Mouse (Mus musculus) ovary, postnatal 10 days (tissue): ENCODE results near the gene Prcd.
"Not testable (repeated sequence)": the region's sequence is repeated elsewhere in the genome, so short reads cannot be mapped to it uniquely, and the experiment has no call there.

Experiments
- DNase-seq: peaks from one replicate; pipeline ENCODE4 v3.0.0; 2022; ENCODE audit warnings: low spot score

Prcd gene

DNA sequence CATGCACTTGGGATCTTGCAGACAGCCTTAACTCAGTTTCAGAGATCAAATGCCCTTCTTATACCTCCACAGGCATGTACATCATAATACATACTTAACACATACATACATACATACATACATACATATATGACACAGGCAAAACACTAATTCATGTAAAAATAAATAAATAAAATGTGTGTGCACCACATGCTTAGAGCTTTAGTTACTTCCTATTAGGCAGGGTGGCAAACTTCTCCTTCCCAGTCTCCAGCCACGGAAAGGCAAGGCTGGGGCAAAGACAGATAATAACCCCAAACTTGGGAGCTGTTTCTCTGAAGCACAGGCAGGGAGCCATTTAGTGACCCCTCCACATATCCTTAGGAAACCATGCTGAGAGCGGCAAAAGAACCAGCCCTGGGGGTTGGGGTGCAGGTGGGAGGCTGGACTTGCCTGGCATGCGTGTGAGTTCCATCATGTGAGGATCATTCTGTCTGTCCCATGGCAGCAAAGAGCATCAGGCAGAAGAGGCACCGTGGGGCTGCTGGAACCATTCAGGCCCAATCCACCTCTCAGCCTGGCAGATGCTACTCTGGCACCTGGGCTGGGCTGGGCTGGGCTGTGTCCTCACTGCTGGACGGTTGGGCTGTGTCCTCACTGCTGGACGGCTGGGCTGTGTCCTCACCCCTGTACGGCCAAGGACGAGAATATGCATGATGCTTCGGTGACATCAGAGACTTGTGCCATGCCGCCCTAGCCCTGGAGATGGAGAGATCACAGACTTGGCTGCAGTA is 26.8 kb upstream of the Prcd start, which contains the start of gene Rhbdf2:
Rhbdf2 (minus strand) TSS at position 721 of the 773 bp plus-strand sequence.
- DNase-seq, result no peak

GRCm38 (mm10) chr11:116627072-116628020 is 26.0 kb upstream of the Prcd start:
- no peak for DNase-seq

- peak; percentile 87 for DNase-seq
Observed at GRCm38 (mm10) chr11:116628712-116629111, 24.6 kb upstream of the Prcd start.

DNA sequence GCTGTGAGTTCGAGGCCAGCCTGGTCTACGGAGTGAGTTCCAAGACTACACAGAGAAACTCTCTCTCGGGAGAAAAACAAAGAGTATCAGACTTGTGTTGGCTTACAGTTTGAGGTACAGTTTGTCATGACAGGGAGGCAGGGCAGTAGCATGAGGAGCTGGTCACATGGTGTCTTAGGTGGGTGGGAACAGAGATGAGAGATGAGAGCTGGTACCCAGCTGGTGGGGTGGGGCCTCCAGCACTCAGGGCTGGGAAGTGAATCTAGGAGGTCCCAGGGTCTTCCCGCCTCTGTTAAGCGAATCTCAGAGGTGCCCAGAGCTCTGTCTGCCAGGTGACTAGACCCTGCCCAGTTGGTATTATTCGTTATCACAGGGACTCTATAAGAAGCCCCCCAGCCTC is 23.9 kb upstream of the Prcd start:
- no peak for DNase-seq

DNA sequence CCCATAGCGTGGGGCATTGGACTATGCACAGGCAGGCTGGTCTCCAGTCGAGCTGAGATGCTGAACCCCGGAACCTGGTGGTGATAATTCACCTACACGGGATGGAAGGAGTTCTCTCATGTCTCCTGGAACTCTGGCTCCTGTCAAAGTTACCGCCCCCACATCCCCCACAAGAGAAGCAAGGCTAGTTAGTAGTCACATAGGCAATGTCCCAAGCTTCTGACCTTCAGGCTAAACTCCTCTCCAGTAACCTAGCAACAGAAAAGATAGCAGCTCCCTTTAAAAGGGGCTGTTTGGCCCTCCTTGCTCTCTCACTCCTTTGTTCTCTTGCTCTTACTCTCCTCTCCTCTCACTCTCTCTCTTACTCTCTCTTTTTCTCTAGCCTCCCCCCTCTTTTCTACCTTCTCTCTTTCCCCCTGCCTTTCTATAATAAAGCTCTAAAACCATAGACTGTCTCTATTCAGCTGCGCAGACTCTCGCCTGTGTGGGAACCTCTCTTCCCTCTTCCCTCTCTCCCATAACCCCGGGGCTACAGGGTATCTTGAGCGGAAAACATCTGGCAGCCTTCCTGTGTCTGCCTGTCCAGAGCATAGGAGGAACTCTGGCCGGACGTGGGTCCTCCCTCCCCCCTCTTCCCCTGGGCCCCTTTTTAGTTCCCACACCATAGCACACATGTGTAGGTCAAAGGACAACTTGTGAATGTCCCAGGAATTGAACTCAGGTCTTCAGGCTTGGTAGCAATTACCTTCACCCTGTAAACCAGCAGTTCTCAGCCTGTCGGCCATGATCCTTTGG is 23.0 kb upstream of the Prcd start:
- DNase-seq, result no peak

DNA sequence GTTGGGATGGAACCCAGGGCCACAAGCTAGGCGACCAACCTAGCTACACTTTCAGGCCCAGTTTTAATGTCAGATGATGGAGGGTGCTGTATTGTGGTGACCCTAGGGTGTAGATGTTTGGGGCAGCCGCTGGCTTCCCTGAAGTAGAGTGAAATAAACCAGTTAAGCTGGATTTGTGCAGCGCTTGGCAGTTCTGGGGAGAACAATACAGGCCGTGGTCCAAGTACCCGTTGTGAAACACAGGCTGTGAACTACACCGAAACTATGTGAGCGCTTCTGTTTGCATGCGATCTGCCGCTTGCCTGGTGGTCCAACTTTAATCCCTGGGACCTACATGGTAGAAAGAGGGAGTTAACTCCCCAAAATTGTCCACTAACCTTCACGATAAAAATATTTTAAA is 20.4 kb upstream of the Prcd start:
- no peak for DNase-seq

- DNase-seq, result not testable (repeated sequence)
Observed at GRCm38 (mm10) chr11:116636607-116637006, 16.7 kb upstream of the Prcd start.

- no peak for DNase-seq
Observed at GRCm38 (mm10) chr11:116641168-116641567, 12.2 kb upstream of the Prcd start.

GRCm38 (mm10) chr11:116641731-116642130 is 11.6 kb upstream of the Prcd start:
- no peak for DNase-seq

GRCm38 (mm10) chr11:116642681-116643578 is 10.4 kb upstream of the Prcd start:
- DNase-seq, result peak; percentile 93

- no peak for DNase-seq
Observed at GRCm38 (mm10) chr11:116643579-116644224, 9.6 kb upstream of the Prcd start.

DNA sequence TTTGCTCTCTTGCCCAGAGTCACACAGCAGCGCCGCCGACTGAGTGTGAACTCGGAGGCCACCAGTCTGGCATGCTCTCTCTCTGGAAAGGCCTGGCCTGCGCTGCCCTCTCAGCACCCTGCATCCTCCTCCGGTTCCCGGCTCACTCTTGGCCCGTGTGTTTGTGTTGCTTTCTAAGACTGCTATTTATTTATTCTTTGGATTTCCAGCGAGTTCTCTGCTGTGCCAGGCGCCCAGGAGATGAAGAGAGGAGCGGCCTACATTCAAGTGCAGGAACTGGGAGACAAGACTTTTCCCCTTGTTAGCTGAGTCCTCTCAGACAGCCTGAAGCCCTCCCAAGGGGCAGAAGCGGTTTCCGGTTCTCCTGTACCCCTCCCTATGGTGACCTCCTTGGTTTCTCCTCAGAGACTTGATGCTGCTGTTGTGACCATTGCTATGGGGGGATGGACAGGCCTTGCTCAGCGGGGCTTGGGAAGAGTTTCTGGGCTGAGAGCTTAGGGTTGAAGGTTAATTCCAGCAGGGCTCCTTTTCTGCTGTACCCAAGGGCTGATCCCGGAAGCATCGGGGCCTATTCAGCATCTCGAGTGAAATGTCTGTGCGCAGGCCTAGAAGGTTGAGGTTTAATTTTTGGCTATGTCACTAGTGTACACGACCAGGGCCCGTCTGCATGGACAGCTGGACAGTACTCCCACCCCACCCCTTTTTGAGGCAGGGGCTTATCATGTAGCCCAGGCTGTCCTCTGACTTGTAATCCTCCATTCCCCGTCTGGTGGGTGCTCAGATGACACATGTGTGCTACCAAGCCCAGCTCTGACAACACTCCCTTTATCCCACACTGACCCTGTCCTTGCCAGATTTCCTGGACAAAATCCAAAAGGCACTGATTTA is 8.9 kb upstream of the Prcd start:
- no peak for DNase-seq

- DNase-seq, result no peak
Observed at GRCm38 (mm10) chr11:116645446-116646110, 7.8 kb upstream of the Prcd start.

GRCm38 (mm10) chr11:116646136-116646535 is 7.2 kb upstream of the Prcd start:
- no peak for DNase-seq

DNA sequence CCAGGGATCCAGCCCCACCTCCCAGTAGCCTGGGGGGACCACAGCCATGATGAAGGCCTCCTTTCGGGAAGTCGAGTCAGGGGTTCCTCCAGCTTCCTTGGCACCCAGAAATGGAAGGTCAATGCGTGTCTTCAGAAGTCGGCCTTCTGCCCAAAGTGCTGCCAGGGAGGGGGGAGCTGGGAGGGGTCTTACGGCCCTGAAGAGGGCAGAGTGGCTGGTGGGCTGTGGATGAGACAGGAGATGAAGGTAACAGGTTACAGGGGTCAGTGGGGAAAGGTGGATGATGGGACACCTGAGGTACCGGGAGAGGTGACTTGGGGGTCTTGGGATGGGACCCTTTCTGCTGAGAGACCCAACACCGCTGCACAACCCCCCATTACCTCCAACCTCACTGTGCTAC is 6.6 kb upstream of the Prcd start:
- no peak for DNase-seq

GRCm38 (mm10) chr11:116647340-116647991 is 5.9 kb upstream of the Prcd start:
- DNase-seq, result no peak

- DNase-seq, result no peak
Observed at GRCm38 (mm10) chr11:116648213-116648921, 5.0 kb upstream of the Prcd start.

DNA sequence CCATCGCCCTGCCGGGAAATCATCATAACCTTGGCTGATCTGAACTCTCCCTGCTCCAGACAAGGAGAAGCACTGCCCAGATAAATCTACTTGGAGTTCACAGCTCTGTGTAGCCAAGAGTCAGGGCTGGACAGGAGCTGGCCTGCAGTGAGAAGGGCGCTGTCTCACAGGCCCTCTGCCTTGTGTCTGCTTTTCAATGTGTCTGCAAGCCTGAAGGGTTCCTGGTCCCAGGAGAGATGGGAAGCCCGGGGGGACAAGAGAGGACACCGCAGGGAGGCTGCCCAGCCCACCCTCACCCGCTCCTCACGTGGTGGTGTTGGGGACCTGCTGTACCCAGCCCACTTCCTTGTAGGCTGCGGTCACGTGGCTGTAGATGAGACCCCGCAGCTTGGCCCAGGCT is 4.4 kb upstream of the Prcd start:
- DNase-seq, result no peak
